In genomic region chr14:122902136-122902535, GRCm38 (mm10) we compare ENCODE assay signal across 7 mouse cellular contexts. TPM values are rescaled to one million over a fixed set of nuclear protein-coding genes. Genes with fewer than 3 reads are reported as not detected.
DNase-seq lines count a peak whose midpoint lies in the region; ATAC-seq and TF ChIP-seq lines count a peak whose summit lies in the region.

No protein-coding gene starts in this region.

- peaks cover 8% of the 10 kb centered on the region; the same call in 1 of the 2 replicates for H3K79me2 ChIP-seq in liver, adult 2 months (ENCODE audit: control insufficient read depth, insufficient read depth, low read length)

- TF ChIP-seq CTCF in liver, adult 2 months (IDR thresholded peaks at IDR 0.05; ENCODE audit: low read depth, low read length): no peak

- ATAC-seq in liver, embryonic 12.5 days: no peak
- ATAC-seq in inflammation-experienced regulatory T-cells, adult 6 months: peak; percentile 98
- ATAC-seq in forebrain, embryonic 15.5 days (replicated peaks): no peak

- no peak overlapping the region for H3K4me3 ChIP-seq in liver, adult 2 months (ENCODE audit: insufficient read depth, low read depth, low read length)
- H3K4me3 ChIP-seq in liver, embryonic 12.5 days: no peak overlapping the region
- H3K4me3 ChIP-seq in forebrain, embryonic 15.5 days: no peak overlapping the region

- H3K4me1 ChIP-seq in liver, adult 2 months (ENCODE audit: control insufficient read depth, insufficient read depth, low read length): peaks cover 37% of the 10 kb centered on the region
- H3K4me1 ChIP-seq in liver, embryonic 12.5 days: no peaks in the 10 kb centered on the region
- peaks cover 20% of the 10 kb centered on the region for H3K4me1 ChIP-seq in forebrain, embryonic 15.5 days

- 32% methylated on average over 2 of the region's 2 CpGs for WGBS in liver, adult 2 months
- WGBS in liver, embryonic 12.5 days (ENCODE audit: insufficient replicate concordance): 70% methylated on average over 2 of the region's 2 CpGs
- 45% methylated on average over 2 of the region's 2 CpGs for WGBS in forebrain, embryonic 15.5 days

- peak overlapping the region; percentile 99 for H3K27ac ChIP-seq in liver, adult 2 months (replicated peaks; ENCODE audit: insufficient read depth, low read depth, low read length)
- H3K27ac ChIP-seq in liver, embryonic 12.5 days: no peak overlapping the region
- no peak overlapping the region for H3K27ac ChIP-seq in forebrain, embryonic 15.5 days (replicated peaks)

- DNase-seq in liver, adult 2 months (ENCODE audit: extremely low read depth, low read depth, low spot score): peak; percentile 86
- DNase-seq in adrenal gland, postnatal 36 days: peak; percentile 65 to 77
- peak; percentile 42 for DNase-seq in lung, postnatal 36 days
- no peak for DNase-seq in layer of hippocampus, postnatal 36 days

- H3K36me3 ChIP-seq in liver, adult 2 months (ENCODE audit: control insufficient read depth, insufficient read depth, low read length): peaks cover 21% of the 10 kb centered on the region
- peaks cover 4% of the 10 kb centered on the region; the same call in 1 of the 2 replicates for H3K36me3 ChIP-seq in liver, embryonic 12.5 days
- H3K36me3 ChIP-seq in forebrain, embryonic 15.5 days: no peaks in the 10 kb centered on the region

- no peak overlapping the region for H3K4me2 ChIP-seq in liver, embryonic 12.5 days
- H3K4me2 ChIP-seq in forebrain, embryonic 15.5 days (replicated peaks): no peak overlapping the region

- no peak for TF ChIP-seq POLR2A in liver, adult 2 months (IDR thresholded peaks at IDR 0.05; ENCODE audit: extremely low read depth, insufficient read depth, low read length)

- no peaks in the 10 kb centered on the region for H3K27me3 ChIP-seq in liver, adult 2 months (ENCODE audit: control insufficient read depth, insufficient read depth, low read length)
- H3K27me3 ChIP-seq in liver, embryonic 12.5 days (replicated peaks): no peaks in the 10 kb centered on the region
- no peaks in the 10 kb centered on the region; the same call in 1 of the 2 replicates for H3K27me3 ChIP-seq in forebrain, embryonic 15.5 days

- H3K9ac ChIP-seq in liver, adult 2 months (ENCODE audit: low read depth, low read length): no peak overlapping the region
- H3K9ac ChIP-seq in liver, embryonic 12.5 days: no peak overlapping the region
- H3K9ac ChIP-seq in forebrain, embryonic 15.5 days (replicated peaks): no peak overlapping the region

- H3K9me3 ChIP-seq in liver, embryonic 12.5 days (replicated peaks): no peaks in the 10 kb centered on the region
- 0 out of 2 replicates have a peak, but pooled peaks cover 3% of the 10 kb centered on the region for H3K9me3 ChIP-seq in forebrain, embryonic 15.5 days

RNA-seq across cellular contexts. Expression of gene Ggact, which starts 11.4 kb away (rescaled TPM):
- 122 and 144 TPM in 2 replicates for total RNA-seq in liver, adult 2 months (2014; rRNA removed)
- polyA plus RNA-seq in liver, adult 2 months (2012; rRNA removed): 187 and 252 TPM in 2 replicates
- polyA plus RNA-seq in liver, embryonic 12.5 days (2016; fragmentation: Nextera tagmentation; extraction: Ambion mirVana): 14.3 and 16.1 TPM in 2 replicates
- total RNA-seq in adrenal gland, postnatal 36 days (2021): 10 to 100 TPM; 37.0 to 55.3 TPM
- 10 to 100 TPM; 16.8 to 36.1 (median 27.9) TPM for polyA plus RNA-seq in inflammation-experienced regulatory T-cells, adult 6 months (2017; shearing (Covaris generic))
- total RNA-seq in layer of hippocampus, postnatal 36 days (2021): 10 to 100 TPM; 27.4 to 36.3 TPM
- 4.6 and 4.8 TPM in 2 replicates for polyA plus RNA-seq in forebrain, embryonic 15.5 days (2015; fragmentation: Nextera tagmentation; extraction: Ambion mirVana)

Comparison
In these comparisons a context has a peak if more than half of its experiments do, and no peak if none do; other contexts are left out.
1. DNase-seq: peak in liver, adult 2 months (single experiment), adrenal gland, postnatal 36 days (2 of 2) and lung, postnatal 36 days (single experiment); none in layer of hippocampus, postnatal 36 days (0 of 2).